Mouse (Mus musculus): ENCODE data around the gene Ms4a6c.
"Not testable (repeated sequence)": the region's sequence is repeated elsewhere in the genome, so short reads cannot be mapped to it uniquely, and the experiment has no call there.

Gene Ms4a6c

DNA sequence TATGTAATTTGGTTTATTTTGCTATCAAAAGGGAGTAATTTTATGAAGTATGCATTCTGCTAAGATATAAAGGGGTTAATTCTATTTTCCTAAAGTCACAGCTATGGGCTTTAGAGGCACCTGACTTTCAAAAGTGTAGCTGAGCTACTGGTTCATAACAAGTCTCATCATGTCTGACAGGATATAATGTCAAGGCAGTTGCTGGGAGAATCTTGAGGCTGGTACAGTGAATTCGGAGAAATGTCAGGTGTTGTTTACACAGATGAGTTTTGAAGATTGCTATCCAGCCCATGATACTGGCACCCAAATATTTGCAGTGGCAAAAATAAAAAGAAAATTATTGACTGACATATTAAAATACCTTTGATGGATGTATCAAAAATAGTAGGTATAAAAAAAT is 35.7 kb downstream of the Ms4a6c start:
- DNase-seq, result no peak

DNA sequence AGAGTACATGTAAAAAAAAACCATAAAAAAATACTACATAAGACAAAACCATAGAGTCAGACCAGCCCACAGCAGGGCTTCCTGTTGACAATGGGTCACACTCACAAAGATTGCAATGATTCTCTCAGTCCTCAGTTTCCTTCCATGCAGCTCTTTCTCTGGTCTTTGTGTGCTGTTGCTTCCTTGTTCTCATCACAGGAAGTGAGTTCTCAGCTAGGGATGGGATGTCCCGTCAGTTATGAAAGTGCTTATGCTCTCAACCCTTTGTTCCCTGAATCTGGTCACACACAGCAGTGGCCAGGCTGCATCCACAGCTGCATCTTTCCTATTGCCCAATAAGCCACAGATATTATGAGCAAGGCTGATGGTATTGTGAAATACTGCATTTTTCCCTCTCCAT is 44.3 kb downstream of the Ms4a6c start:
- DNase-seq, result no peak

DNA sequence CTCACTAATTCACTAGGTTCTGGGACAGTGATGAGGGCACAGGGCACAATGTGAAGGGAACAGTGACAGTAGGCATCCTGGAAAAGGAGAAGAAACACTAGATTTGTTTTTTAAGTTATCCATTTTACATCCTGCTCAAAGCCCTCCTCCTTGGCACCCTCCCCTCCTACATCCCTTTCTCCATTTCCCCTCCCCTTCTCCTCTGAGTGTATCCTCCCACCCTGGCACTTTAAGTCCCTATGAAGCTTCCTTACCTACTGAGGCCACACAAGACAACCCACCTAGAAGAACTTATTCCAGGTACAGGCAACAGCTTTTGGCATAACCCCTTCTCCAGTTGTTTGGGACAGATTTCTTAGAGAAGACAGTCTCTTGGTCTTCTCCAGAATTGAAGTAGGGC is 47.1 kb downstream of the Ms4a6c start, which contains the start of gene Ms4a6b:
Ms4a6b (plus strand) TSS at position 267 of the 400 bp plus-strand sequence.
- no peak for DNase-seq

DNA sequence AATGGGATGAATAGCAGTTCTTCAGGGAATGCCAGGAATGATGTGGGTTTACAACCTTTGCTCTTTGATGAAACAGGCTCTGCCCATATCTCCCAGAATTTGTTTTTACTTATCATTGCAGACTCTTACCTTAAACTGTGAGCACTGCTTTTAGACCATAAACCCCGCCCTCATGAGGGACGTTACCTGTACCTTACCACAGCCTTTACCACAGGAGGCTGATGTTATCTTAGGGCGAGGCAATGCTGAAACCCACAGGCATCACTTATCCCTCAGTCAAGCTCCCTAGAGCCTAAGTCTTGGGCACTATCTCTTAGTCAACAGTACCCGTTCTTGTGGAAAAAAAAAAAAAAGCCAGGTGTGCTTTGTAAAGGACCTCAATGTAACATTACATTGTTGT is 47.7 kb downstream of the Ms4a6c start:
- DNase-seq, result no peak

DNA sequence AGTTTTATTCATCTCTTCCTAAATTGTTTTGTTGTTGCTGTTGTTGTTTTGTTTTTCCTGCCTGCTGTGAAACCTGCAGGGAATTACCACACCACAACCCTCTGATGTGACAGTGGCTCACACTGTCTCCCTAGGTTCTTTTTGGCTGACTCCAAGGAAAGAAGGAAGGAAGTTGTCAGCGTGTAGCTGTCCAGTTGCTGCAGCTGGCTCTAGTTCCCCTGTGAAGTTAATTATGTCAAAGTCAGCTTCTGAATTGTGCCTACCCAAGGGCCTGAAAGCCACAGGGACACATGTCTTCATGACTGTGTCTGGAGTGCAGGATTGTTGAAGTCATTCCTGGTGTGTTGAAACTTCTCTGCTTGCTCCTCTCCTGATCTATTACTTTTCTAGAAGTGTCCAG is 48.2 kb downstream of the Ms4a6c start:
- DNase-seq, result not testable (repeated sequence)

DNA sequence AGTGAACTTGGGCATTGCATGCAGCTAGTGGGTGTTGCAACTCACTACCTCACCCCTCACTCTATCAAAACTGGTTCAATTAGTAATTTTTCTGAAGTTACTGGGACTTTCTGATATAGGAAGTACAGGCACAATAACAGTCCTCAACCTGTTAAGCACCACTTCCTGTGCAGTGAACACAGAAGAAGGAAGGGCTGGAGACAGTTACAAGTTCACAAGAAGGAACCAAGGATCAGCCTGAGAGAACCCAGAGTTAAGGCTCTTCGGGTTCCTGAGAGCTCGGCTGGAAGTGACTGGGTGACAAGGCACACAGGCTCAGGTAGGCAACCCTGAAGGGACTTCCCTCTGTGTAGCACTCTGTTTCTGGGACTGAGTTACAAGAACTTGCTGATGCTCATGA is 49.2 kb downstream of the Ms4a6c start:
- DNase-seq, result not testable (repeated sequence)

DNA sequence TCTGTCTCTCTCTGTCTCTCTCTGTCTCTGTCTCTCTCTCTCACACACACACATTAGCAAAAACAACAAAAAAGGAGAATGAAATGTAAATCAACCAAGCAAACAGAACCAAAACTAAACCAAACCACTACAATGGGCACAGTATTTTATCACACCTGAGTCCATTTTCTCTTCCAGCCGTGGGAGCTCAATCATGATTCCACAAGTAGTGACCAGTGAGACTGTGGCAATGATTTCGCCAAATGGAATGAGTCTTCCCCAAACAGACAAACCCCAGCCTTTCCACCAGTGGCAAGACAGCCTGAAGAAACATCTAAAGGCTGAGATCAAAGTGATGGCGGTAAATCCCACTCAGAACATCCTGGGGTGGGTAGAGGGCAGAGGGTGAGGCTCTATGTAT is 51.0 kb downstream of the Ms4a6c start:
- no peak for DNase-seq
